Mouse (Mus musculus) T-helper 2 cell (primary cell): ENCODE measurements at regions not wholly inside any gene's neighbourhood (a gene's known extent, or its start where the extent isn't known, plus 50 kb on each side); places are given as distances from the start of the nearest gene placed in this dataset.

ENCODE experiments used
- in situ Hi-C: fragments of 300-600 bp; cut with MboI, MseI; formaldehyde crosslinking; loops from one replicate; pipeline ENCODE4 v1.15.1; 2025; ENCODE audit warnings: high pct_unique_total_duplicates

- in situ Hi-C loops = no loop called here
These were observed 86.9 kb upstream of the Ins1 start for GRCm38 (mm10) chr19:52177088-52177791.

GRCm38 (mm10) chr19:52193813-52194212 lies 70.3 kb upstream of the Ins1 start:
- in situ Hi-C loops = no loop called here

- in situ Hi-C loops = loop anchor here (25.0 kb wide), 1 partner anchor 987 kb away; no protein-coding TSS in a partner anchor
These were observed 64.4 kb upstream of the Ins1 start for GRCm38 (mm10) chr19:52199545-52200284.

GRCm38 (mm10) chr19:52207725-52208124 lies 56.4 kb upstream of the Ins1 start:
- in situ Hi-C loops = loop anchor here (25.0 kb wide), 1 partner anchor 995 kb away; no protein-coding TSS in a partner anchor
